Mouse (Mus musculus) embryonic facial prominence, embryonic 11.5 days (tissue): ENCODE measurements at regions not wholly inside any gene's neighbourhood (a gene's known extent, or its start where the extent isn't known, plus 50 kb on each side); places are given as distances from the start of the nearest gene placed in this dataset.
"Not testable (repeated sequence)": the region's sequence is repeated elsewhere in the genome, so short reads cannot be mapped to it uniquely, and the experiment has no call there.

Experiments used
- ATAC-seq: fragments of 200-750 bp; cut with Nextera tagmentation; replicated peaks from 2 replicates; pipeline ENCODE4 v1.8.0; 2017; ENCODE audit warnings: low read depth; ENCODE audit not compliant: insufficient number of reproducible peaks, low FRiP score, low TSS enrichment
- DNase-seq: peaks from one replicate; pipeline ENCODE4 v3.0.0-alpha.2; 2015; ENCODE audit warnings: low spot score
- H3K27ac ChIP-seq: fragments of 300-500 bp; sonication (generic); replicated peaks from 2 replicates; pipeline ENCODE4 v1.5.1; 2014; ENCODE audit warnings: mild to moderate bottlenecking, low read depth, low read length, control low read depth
- H3K27me3 ChIP-seq: fragments of 300-500 bp; sonication (generic); 2 replicates; pipeline ENCODE4 v1.6.1; 2014; ENCODE audit warnings: mild to moderate bottlenecking, low read length, moderate library complexity, mixed read lengths; ENCODE audit not compliant: control insufficient read depth, insufficient read depth
- H3K36me3 ChIP-seq: fragments of 300-500 bp; sonication (generic); replicated peaks from 2 replicates; pipeline ENCODE4 v1.6.1; 2014; ENCODE audit warnings: low read depth, mild to moderate bottlenecking, low read length, moderate library complexity, mixed read lengths; ENCODE audit not compliant: control insufficient read depth, insufficient read depth
- H3K4me1 ChIP-seq: fragments of 300-500 bp; sonication (generic); 2 replicates; pipeline ENCODE4 v1.6.1; 2014; ENCODE audit warnings: low read length, mixed read lengths; ENCODE audit not compliant: control insufficient read depth, insufficient read depth
- H3K4me2 ChIP-seq: fragments of 300-500 bp; sonication (generic); 2 replicates; pipeline ENCODE4 v1.6.1; 2014; ENCODE audit warnings: low read depth, mild to moderate bottlenecking, control low read depth, low read length, moderate library complexity
- H3K4me3 ChIP-seq: fragments of 300-500 bp; sonication (generic); 2 replicates; pipeline ENCODE4 v1.5.1; 2014; ENCODE audit warnings: low read depth, low read length, control low read depth
- H3K9ac ChIP-seq: fragments of 300-500 bp; sonication (generic); replicated peaks from 2 replicates; pipeline ENCODE4 v1.6.1; 2014; ENCODE audit warnings: mild to moderate bottlenecking, control low read depth, low read length
- H3K9me3 ChIP-seq: fragments of 300-500 bp; sonication (generic); replicated peaks from 2 replicates; pipeline ENCODE4 v1.6.1; 2016; ENCODE audit warnings: mild to moderate bottlenecking, low read length, inconsistent platforms, mixed read lengths; ENCODE audit not compliant: control insufficient read depth
- WGBS: fragments of 180-500 bp; shearing (Covaris S2); extraction: QIAGEN DNeasy Blood & Tissue Kit; methylation state at CpG from one replicate; pipeline ENCODE4 v1.1.7; 2014; 5-methylcytosine and 5-hydroxymethylcytosine counted together

DNA sequence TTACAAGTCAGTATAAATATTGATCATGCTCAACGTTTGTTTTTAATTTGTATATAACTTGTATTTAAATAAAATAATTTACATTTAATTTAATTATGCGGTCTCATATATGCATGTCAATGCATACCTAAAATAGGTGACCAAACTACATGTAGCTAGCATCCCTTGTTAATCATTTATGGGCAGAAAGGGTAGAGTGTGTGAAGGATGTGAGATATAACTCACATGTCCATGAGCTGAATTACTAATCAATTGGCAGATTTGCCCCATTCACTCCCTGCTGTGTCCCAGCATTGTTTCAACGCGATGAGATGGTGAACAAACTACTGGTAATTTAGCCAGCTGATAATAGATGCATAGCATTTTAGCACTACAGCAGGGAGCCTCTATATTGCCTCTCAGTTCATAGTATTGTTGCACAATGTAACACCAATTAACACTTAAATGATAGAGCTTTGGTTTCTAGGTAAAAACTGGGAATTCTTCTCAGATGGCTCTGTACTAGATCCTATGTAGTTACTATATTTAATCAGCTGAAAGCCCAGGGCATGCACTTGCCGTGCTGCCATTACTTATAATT, 1082.6 kb upstream of the Manea start:
- ATAC-seq, result no peak
- Histone ChIP-seq H3K9ac (no peak overlapping the region), H3K9me3 (no peaks in the 10 kb centered on the region), H3K27ac (no peak overlapping the region), H3K4me3 (no peak overlapping the region), H3K27me3 (no peaks in the 10 kb centered on the region), H3K36me3 (no peaks in the 10 kb centered on the region), H3K4me1 (no peaks in the 10 kb centered on the region), H3K4me2 (no peak overlapping the region)
- WGBS, result 68% methylated on average over 5 of the region's 5 CpGs
- DNase-seq, result no peak

DNA sequence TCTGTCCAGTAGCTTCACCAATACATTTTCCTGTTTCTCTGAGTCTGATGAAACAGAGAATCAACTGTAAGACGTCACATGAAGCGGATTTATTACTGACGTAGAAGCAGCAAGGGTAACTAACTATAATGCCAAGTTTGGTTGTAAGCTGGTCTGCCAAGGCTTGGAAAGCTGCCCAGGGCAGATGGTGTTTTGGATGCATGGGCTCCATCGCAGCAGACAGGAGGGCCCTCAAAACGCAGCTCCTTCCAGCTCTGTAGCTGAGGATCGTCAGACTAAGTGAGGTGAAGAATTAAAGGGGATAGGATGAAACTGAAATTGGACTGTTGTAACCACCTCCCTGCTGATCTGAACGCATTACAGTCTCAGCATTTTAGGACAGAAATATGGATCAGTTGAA, 1079.2 kb upstream of the Manea start:
- Histone ChIP-seq H3K9me3 (no peaks in the 10 kb centered on the region), H3K9ac (no peak overlapping the region), H3K27ac (no peak overlapping the region), H3K4me2 (no peak overlapping the region), H3K4me1 (no peaks in the 10 kb centered on the region), H3K36me3 (no peaks in the 10 kb centered on the region), H3K4me3 (no peak overlapping the region), H3K27me3 (no peaks in the 10 kb centered on the region)
- ATAC-seq, result no peak
- no peak for DNase-seq
- WGBS, result 89% methylated on average over 7 of the region's 7 CpGs

DNA sequence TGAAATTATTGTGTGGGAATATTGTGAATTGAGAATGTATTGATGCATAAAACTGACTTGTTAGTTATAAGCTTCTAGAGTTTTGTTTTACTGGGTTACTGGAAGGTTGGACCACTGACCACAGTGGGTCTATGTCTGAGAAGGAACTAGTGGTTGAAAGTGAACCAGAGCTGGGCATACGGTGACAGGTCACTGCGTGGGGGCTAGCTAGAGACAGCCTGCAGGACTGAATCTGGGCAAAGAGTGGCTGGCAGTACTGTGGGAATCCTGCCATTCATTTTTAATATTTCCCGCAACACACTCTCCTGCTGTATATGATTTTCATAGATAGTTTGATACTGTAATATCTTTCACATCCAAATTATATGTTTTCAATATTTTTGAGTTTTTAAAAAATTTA, 1077.2 kb upstream of the Manea start:
- 92% methylated on average over 3 of the region's 3 CpGs for WGBS
- Histone ChIP-seq H3K36me3 (no peaks in the 10 kb centered on the region), H3K4me1 (no peaks in the 10 kb centered on the region), H3K9me3 (no peaks in the 10 kb centered on the region), H3K4me3 (no peak overlapping the region), H3K4me2 (no peak overlapping the region), H3K9ac (no peak overlapping the region), H3K27me3 (no peaks in the 10 kb centered on the region), H3K27ac (no peak overlapping the region)
- ATAC-seq (no peak), DNase-seq (no peak)

DNA sequence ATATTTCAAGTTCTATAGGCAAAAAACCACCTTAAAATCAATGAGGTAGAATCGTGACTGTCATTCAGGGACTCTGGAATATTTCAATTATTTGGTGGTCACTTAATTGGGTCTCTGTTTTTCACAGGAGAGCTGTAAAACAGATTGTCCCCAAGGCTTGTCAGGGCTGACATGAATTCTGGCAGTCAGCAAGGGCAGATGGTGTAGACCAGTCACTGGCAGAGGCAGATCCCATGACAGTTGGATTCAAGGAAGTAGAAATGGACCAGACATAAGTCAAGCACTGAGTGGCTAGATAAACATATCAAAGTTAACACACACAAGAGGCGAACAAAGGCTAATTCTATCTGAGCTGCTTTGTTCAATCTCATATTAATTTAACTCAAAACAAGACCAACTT, 1071.8 kb upstream of the Manea start:
- H3K4me2 ChIP-seq, result no peak overlapping the region
- H3K4me1 ChIP-seq, result no peaks in the 10 kb centered on the region
- no peak overlapping the region for H3K9ac ChIP-seq
- WGBS, result 86% methylated on average over 2 of the region's 2 CpGs
- H3K27me3 ChIP-seq, result no peaks in the 10 kb centered on the region
- H3K36me3 ChIP-seq, result no peaks in the 10 kb centered on the region
- DNase-seq (no peak), ATAC-seq (no peak)
- H3K4me3 ChIP-seq, result no peak overlapping the region
- H3K27ac ChIP-seq, result no peak overlapping the region
- no peaks in the 10 kb centered on the region for H3K9me3 ChIP-seq

DNA sequence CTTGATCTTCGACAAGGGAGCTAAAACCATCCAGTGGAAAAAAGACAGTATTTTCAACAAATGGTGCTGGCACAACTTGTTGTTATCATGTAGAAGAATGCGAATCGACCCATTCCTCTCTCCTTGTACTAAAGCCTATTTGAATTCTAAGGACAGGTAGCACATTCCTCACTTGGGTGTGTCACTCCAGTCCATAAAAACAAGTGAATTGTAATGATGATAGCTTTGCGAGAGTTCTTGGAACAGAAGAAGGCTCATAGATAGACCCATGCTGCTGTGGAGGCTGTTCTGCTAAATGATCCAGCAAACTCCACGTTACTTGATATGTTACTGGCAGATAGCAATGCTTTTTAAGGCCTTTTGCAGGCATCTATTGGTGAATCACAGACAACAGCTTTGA, 1038.2 kb upstream of the Manea start:
- not testable (repeated sequence) for H3K9me3 ChIP-seq, H3K27me3 ChIP-seq, H3K4me1 ChIP-seq, H3K9ac ChIP-seq, DNase-seq, H3K4me3 ChIP-seq, H3K4me2 ChIP-seq, H3K36me3 ChIP-seq, H3K27ac ChIP-seq, ATAC-seq
- WGBS, result 88% methylated on average over 5 of the region's 5 CpGs

DNA sequence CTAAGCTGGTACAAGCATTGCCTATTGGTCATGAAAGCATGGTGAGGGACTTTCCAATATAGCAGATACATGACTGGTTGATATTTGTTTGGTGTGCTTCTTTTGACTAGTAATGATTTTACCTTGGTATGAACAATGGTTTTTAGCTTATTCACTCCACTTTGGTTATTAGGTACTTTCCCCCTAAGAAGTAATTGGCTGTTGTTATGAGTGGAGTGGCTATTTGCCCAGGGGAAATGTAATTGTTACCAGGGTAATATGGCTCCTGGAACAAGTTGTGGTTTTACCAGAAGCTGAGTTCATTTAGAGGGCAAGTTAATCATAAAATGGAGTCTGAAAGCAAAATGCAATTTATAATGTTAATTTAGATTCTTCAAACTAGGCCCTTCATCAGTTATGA, 1000.2 kb upstream of the Manea start:
- Histone ChIP-seq H3K4me2 (no peak overlapping the region), H3K27me3 (no peaks in the 10 kb centered on the region), H3K4me1 (no peaks in the 10 kb centered on the region), H3K27ac (no peak overlapping the region), H3K9ac (no peak overlapping the region), H3K4me3 (no peak overlapping the region), H3K36me3 (no peaks in the 10 kb centered on the region), H3K9me3 (no peaks in the 10 kb centered on the region)
- ATAC-seq, result no peak
- DNase-seq, result no peak

DNA sequence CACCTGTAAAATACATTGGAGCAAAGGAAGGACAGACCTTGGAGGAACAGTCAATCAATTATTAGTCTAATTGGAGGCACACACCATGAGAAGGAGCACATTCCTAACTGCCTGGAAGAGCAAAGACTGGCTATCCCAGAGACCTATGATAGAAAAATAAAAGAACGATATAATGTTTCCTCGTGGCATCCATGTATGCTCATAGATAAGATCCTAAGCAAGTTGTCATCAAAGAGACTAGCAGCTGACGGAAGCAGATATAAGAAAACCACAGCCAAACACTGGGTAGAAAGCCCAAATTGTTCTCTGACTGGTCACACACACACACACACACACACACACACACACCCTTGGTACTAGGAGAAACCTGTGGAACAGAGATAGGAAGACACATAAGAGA, 986.6 kb upstream of the Manea start:
- no peaks in the 10 kb centered on the region for H3K36me3 ChIP-seq
- H3K4me1 ChIP-seq, result no peaks in the 10 kb centered on the region
- no peaks in the 10 kb centered on the region for H3K27me3 ChIP-seq
- ATAC-seq, result no peak
- H3K9ac ChIP-seq, result no peak overlapping the region
- no peak overlapping the region for H3K4me3 ChIP-seq
- H3K9me3 ChIP-seq, result no peaks in the 10 kb centered on the region
- H3K4me2 ChIP-seq, result no peak overlapping the region
- 94% methylated on average over 3 of the region's 3 CpGs for WGBS
- no peak overlapping the region for H3K27ac ChIP-seq
- DNase-seq, result no peak
